Mouse (Mus musculus): ENCODE data around the gene Dusp15.

DNA sequence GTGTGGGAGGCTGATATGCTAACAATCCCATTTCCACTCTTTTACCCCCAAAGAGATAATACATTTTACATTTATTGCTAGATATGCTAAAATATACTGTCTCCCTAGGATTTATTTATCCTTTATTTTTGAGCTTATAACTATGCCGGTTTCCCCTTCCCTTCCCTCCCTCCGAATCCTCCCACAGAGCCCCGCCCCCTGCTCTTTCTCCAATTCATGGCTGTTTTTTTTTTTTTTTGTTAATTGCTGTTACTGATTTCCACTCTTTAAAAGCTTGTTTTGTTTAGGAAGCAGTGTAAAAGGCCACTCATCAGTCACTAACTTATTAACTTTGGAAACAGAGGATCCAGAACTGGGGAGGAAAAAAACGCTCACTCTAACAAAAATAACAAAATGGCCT lies 45.5 kb upstream of the Dusp15 start:
- TF ChIP-seq HCFC1 (IDR thresholded peaks at IDR 0.05; ENCODE audit: borderline replicate concordance, insufficient read depth, low read length) (no peak), CHD2 (IDR thresholded peaks at IDR 0.05; ENCODE audit: low read depth, low read length) (no peak), MAFK (IDR thresholded peaks at IDR 0.05; ENCODE audit: insufficient read depth, low read depth, low read length) (no peak), ZNF384 (IDR thresholded peaks at IDR 0.05; ENCODE audit: low read depth, low read length) (no peak), ZC3H11A (IDR thresholded peaks at IDR 0.05; ENCODE audit: borderline replicate concordance, low read depth, low read length) (no peak)
